In the genomic region with DNA sequence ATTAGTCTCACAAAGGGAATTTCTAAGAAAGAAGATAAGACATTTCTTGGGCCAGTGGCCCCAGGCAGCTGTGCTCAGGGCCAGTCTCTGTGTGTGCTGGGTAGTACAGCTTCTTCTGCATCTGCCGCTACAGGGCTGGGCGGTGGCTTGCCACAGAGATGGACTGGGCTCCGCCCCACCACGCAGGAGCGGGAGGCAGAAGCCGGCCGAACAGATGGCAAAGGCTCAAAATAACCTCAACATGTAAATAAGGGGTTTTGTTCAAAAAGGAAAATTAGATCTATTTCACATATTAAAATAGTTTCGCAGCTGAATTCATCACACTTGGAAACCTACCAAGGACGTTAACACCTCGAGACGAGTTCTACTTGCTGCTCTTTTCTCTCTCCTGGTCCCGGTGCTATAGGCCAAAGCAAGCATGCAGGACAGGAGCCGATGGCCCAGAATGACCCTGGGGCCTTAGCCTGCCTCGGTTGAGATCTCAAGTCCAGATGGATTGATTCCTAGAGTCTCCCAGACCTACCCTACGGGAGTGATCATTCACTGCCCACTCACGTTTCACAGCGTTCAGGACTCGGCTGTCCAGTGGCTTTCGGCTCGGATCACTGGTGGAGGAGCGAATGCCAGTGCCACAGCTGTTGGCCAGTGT, we compare ENCODE assay signal across 11 mouse cellular contexts. TPM values are rescaled to one million over a fixed set of nuclear protein-coding genes. Genes with fewer than 3 reads are reported as not detected.
A peak's percentile ranks its signal among the peaks of the same experiment; 100 is the strongest.
DNase-seq lines count a peak whose midpoint lies in the region; TF ChIP-seq lines count a peak whose summit lies in the region.
"Had no signal": no experiment of that assay in that cellular context is flagged by ENCODE, and none has a peak within 500 bp of the region (broad histone marks: within the 10 kb centered on the region; RNA-seq: fewer than 3 reads in every experiment).

No protein-coding gene starts in this region.

- no peak for TF ChIP-seq CTCF in gastrocnemius, adult 2 months (IDR thresholded peaks at IDR 0.05)

- no peak overlapping the region for H3K27ac ChIP-seq in gastrocnemius, adult 2 months
- H3K27ac ChIP-seq: kidney, postnatal 0 days; stomach, embryonic 15.5 days had no signal

- no peak overlapping the region for H3K4me3 ChIP-seq in gastrocnemius, adult 2 months
- H3K4me3 ChIP-seq: megakaryocyte, embryonic 14.5 days; stomach, embryonic 15.5 days had no signal

- peak; percentile 33 for DNase-seq in gastrocnemius, adult 2 months
- no peak for DNase-seq in gastrocnemius, adult 18-20 months (ENCODE audit: low spot score)
- peak; percentile 50 to 52 for DNase-seq in cerebellum, postnatal 14 days
- peak; percentile 39 to 60 for DNase-seq in left cerebral cortex, postnatal 36 days (ENCODE audit: low spot score in 2 of 2)
- peak; percentile 46 for DNase-seq in right cerebral cortex, postnatal 4 days
- DNase-seq in ovary, postnatal 10 days (ENCODE audit: low spot score): no peak
- no peak for DNase-seq in embryo, embryonic 9.5 days (ENCODE audit: extremely low spot score)
- DNase-seq in ovary, postnatal 14 days (ENCODE audit: low spot score): no peak

- intact Hi-C loops in gastrocnemius, adult 2 months (cut with DNase I): no loop called here
- intact Hi-C loops in left cerebral cortex, postnatal 36 days (cut with DNase I): no loop called here

RNA-seq across cellular contexts. Expression of gene Ubac1, which starts 39.6 kb away (rescaled TPM):
- total RNA-seq in gastrocnemius, adult 2 months (2021): 100 to 1,000 TPM; 223 to 239 TPM
- 100 to 1,000 TPM; 210 to 235 TPM for total RNA-seq in gastrocnemius, adult 18-20 months (2021)
- total RNA-seq in left cerebral cortex, postnatal 36 days (2021): 10 to 100 TPM; 63.2 to 64.8 TPM

Comparison
In these comparisons a context has a peak if more than half of its experiments do, and no peak if none do; other contexts are left out.
1. DNase-seq: peak in gastrocnemius, adult 2 months (single experiment), cerebellum, postnatal 14 days (2 of 2), left cerebral cortex, postnatal 36 days (2 of 2) and right cerebral cortex, postnatal 4 days (single experiment); none in gastrocnemius, adult 18-20 months (single experiment), ovary, postnatal 10 days (single experiment), embryo, embryonic 9.5 days (single experiment) and ovary, postnatal 14 days (single experiment).